Mouse (Mus musculus) CH12.LX (cell line): ENCODE measurements at regions not wholly inside any gene's neighbourhood (a gene's known extent, or its start where the extent isn't known, plus 50 kb on each side); places are given as distances from the start of the nearest gene placed in this dataset.

Experiments
- DNase-seq: peaks from one replicate; pipeline ENCODE4 v3.0.0-alpha.2; 2013; ENCODE audit errors: extremely low read depth
- H3K27ac ChIP-seq: 2 replicates; pipeline ENCODE4 v1.5.1; 2012; ENCODE audit warnings: low read depth, mild to moderate bottlenecking, control low read depth, moderate library complexity; ENCODE audit not compliant: insufficient read depth
- H3K27me3 ChIP-seq: replicated peaks from 2 replicates; pipeline ENCODE3; 2012; ENCODE audit warnings: inconsistent platforms
- H3K36me3 ChIP-seq, 2 experiments: replicated peaks in 1 of 2; 2 replicates each; pipeline versions ENCODE3 to v1.6.1; 2012; ENCODE audit warnings: inconsistent platforms in 1 of 2, low read length in 1 of 2, mild to moderate bottlenecking in 1 of 2, mixed read lengths in 1 of 2, moderate library complexity in 1 of 2; ENCODE audit not compliant: control insufficient read depth in 1 of 2, insufficient read depth in 1 of 2
- H3K4me1 ChIP-seq, 2 experiments: 2 replicates each; pipeline ENCODE4 v1.6.1; 2012; ENCODE audit warnings: inconsistent platforms in 1 of 2, moderate library complexity in 1 of 2; ENCODE audit not compliant: insufficient read depth in 2 of 2, control insufficient read depth in 1 of 2
- H3K4me2 ChIP-seq: 2 replicates; pipeline ENCODE4 v1.6.1; 2012; ENCODE audit warnings: low read depth, mild to moderate bottlenecking, control low read depth; ENCODE audit not compliant: poor library complexity, insufficient read depth, severe bottlenecking
- H3K4me3 ChIP-seq, 3 experiments: fragments of 150-350 bp in 1 of 3; sonication (generic) in 1 of 3; replicated peaks in 1 of 3; 2 replicates each; pipeline versions ENCODE3 to v1.5.1; 2011 to 2012; ENCODE audit warnings: low read depth in 2 of 3, low read length in 2 of 3, mild to moderate bottlenecking in 2 of 3, moderate library complexity in 2 of 3, control low read depth in 1 of 3, improper control_type of control experiment in 1 of 3, inconsistent platforms in 1 of 3, mixed read lengths in 1 of 3; ENCODE audit not compliant: poor library complexity in 1 of 3
- H3K79me2 ChIP-seq: replicated peaks from 2 replicates; pipeline ENCODE4 v1.6.1; 2012; ENCODE audit warnings: mild to moderate bottlenecking, moderate library complexity; ENCODE audit not compliant: control insufficient read depth, poor library complexity, insufficient read depth, severe bottlenecking; ENCODE audit errors: extremely low read depth
- H3K9ac ChIP-seq: 2 replicates; pipeline ENCODE4 v1.6.1; 2012; ENCODE audit warnings: low read depth, mild to moderate bottlenecking, control low read depth, moderate library complexity; ENCODE audit not compliant: insufficient read depth
- H3K9me3 ChIP-seq: replicated peaks from 2 replicates; pipeline ENCODE3; 2012; ENCODE audit warnings: low read length, inconsistent platforms, mixed read lengths
- CHD2 ChIP-seq: IDR thresholded peaks from 2 replicates; pipeline ENCODE4 v1.6.1; 2011; ENCODE audit warnings: low read length, improper control_type of control experiment
- CTCF ChIP-seq, 2 experiments: IDR thresholded peaks in 1 of 2; conservative IDR thresholded peaks in 1 of 2; 2 replicates each; pipeline ENCODE4 v1.5.1; 2011 to 2012; ENCODE audit warnings: low read depth in 2 of 2, low read length in 2 of 2, improper control_type of control experiment in 1 of 2, inconsistent platforms in 1 of 2, mild to moderate bottlenecking in 1 of 2, moderate library complexity in 1 of 2
- E2F4 ChIP-seq: IDR thresholded peaks from 2 replicates; pipeline ENCODE4 v1.6.1; 2011; ENCODE audit warnings: low read depth, low read length, improper control_type of control experiment; ENCODE audit not compliant: insufficient replicate concordance
- EP300 ChIP-seq: IDR thresholded peaks from 2 replicates; pipeline ENCODE4 v1.6.1; 2011; ENCODE audit warnings: low read length, improper control_type of control experiment
- ETS1 ChIP-seq: conservative IDR thresholded peaks from 2 replicates; pipeline ENCODE4 v1.6.1; 2012; ENCODE audit warnings: low read depth, mild to moderate bottlenecking, inconsistent platforms, low read length, improper control_type of control experiment, moderate library complexity
- HCFC1 ChIP-seq: IDR thresholded peaks from 2 replicates; pipeline ENCODE4 v1.6.1; 2012; ENCODE audit warnings: low read depth, mild to moderate bottlenecking, inconsistent platforms, low read length, improper control_type of control experiment
- JUN ChIP-seq: IDR thresholded peaks from 2 replicates; pipeline ENCODE4 v1.6.1; 2011; ENCODE audit warnings: low read depth, mild to moderate bottlenecking, low read length, improper control_type of control experiment, moderate library complexity; ENCODE audit not compliant: insufficient read depth
- KAT2A ChIP-seq: IDR thresholded peaks from 2 replicates; pipeline ENCODE4 v1.6.1; 2012; ENCODE audit warnings: low read length, improper control_type of control experiment, inconsistent platforms; ENCODE audit not compliant: insufficient replicate concordance
- MAFK ChIP-seq: IDR thresholded peaks from 2 replicates; pipeline ENCODE4 v1.6.1; 2011; ENCODE audit warnings: low read length, improper control_type of control experiment; ENCODE audit not compliant: insufficient replicate concordance
- MAZ ChIP-seq: IDR thresholded peaks from 2 replicates; pipeline ENCODE4 v1.6.1; 2012; ENCODE audit warnings: low read depth, mild to moderate bottlenecking, inconsistent platforms, low read length, improper control_type of control experiment, moderate library complexity
- MEF2A ChIP-seq: IDR thresholded peaks from 2 replicates; pipeline ENCODE4 v1.6.1; 2014; ENCODE audit warnings: low read depth, mild to moderate bottlenecking, inconsistent platforms, low read length, improper control_type of control experiment, borderline replicate concordance
- MXI1 ChIP-seq: IDR thresholded peaks from 2 replicates; pipeline ENCODE4 v1.6.1; 2011; ENCODE audit warnings: mild to moderate bottlenecking, low read depth, low read length, improper control_type of control experiment
- NELFE ChIP-seq: IDR thresholded peaks from 2 replicates; pipeline ENCODE4 v1.6.1; 2011; ENCODE audit warnings: low read depth, low read length, improper control_type of control experiment
- POLR2A ChIP-seq: IDR thresholded peaks from 2 replicates; pipeline ENCODE4 v1.6.1; 2011; ENCODE audit warnings: low read depth, mild to moderate bottlenecking, improper control_type of control experiment, low read length
- POLR2AphosphoS2 ChIP-seq: IDR thresholded peaks from 2 replicates; pipeline ENCODE4 v1.6.1; 2011; ENCODE audit warnings: low read depth, low read length, improper control_type of control experiment
- SIN3A ChIP-seq: IDR thresholded peaks from 2 replicates; pipeline ENCODE4 v1.6.1; 2012; ENCODE audit warnings: low read length, improper control_type of control experiment, inconsistent platforms
- SMC3 ChIP-seq: IDR thresholded peaks from 2 replicates; pipeline ENCODE4 v1.6.1; 2011; ENCODE audit warnings: low read depth, low read length, improper control_type of control experiment
- TBP ChIP-seq: conservative IDR thresholded peaks from 2 replicates; pipeline ENCODE4 v1.6.1; 2011; ENCODE audit warnings: low read depth, low read length, improper control_type of control experiment
- UBTF ChIP-seq: IDR thresholded peaks from 2 replicates; pipeline ENCODE4 v1.6.1; 2012; ENCODE audit warnings: low read depth, mild to moderate bottlenecking, inconsistent platforms, low read length, improper control_type of control experiment, moderate library complexity
- dilution Hi-C: fragments of 300-500 bp; cut with MboI; formaldehyde crosslinking; loops from 2 replicates; pipeline ENCODE4 v1.14.3; 2020; ENCODE audit warnings: low sequenced_read_pairs; ENCODE audit not compliant: extremely low pct_unique_long_range_greater_than_20kb, extremely low pct_ligation_motif_present
- in situ Hi-C: fragments of 300-500 bp; cut with MboI; formaldehyde crosslinking; loops from 3 replicates; pipeline ENCODE4 v1.14.3; 2019; ENCODE audit warnings: low sequenced_read_pairs, low pct_ligation_motif_present, low pct_unique_long_range_greater_than_20kb, mixed read lengths

- Histone ChIP-seq H3K27ac (no peak overlapping the region), H3K27me3 (no peaks in the 10 kb centered on the region), H3K79me2 (no peaks in the 10 kb centered on the region), H3K9me3 (no peaks in the 10 kb centered on the region), H3K9ac (no peak overlapping the region), H3K4me1 (peaks cover 0 to 9% of the 10 kb centered on the region in 2 experiments; a peak in 2 of 4 replicates), H3K36me3 (no peaks in the 10 kb centered on the region), H3K4me2 (no peak overlapping the region; the same call in 1 of the 2 replicates), H3K4me3 (no peak overlapping the region)
- dilution Hi-C loops: no loop called here
- in situ Hi-C loops: no loop called here
- no peak for TF ChIP-seq ETS1
- no peak for TF ChIP-seq NELFE
- no peak for TF ChIP-seq SMC3
- no peak for TF ChIP-seq POLR2A
- no peak for TF ChIP-seq KAT2A
- no peak for TF ChIP-seq TBP
- TF ChIP-seq MEF2A: no peak
- TF ChIP-seq SIN3A: no peak
- no peak for TF ChIP-seq MAZ
- no peak for TF ChIP-seq JUN
- no peak for TF ChIP-seq MXI1
- TF ChIP-seq E2F4: no peak
- TF ChIP-seq MAFK: no peak
- TF ChIP-seq EP300: no peak
- no peak for TF ChIP-seq POLR2AphosphoS2
- TF ChIP-seq CHD2: no peak
- TF ChIP-seq HCFC1: no peak
- no peak for TF ChIP-seq UBTF
- no peak for TF ChIP-seq CTCF (conservative IDR thresholded peaks at IDR 0.05 in 1 of 2, IDR thresholded peaks at IDR 0.05 in 1 of 2; ENCODE audit: low read depth in 2 of 2, low read length in 2 of 2)
- no peak for DNase-seq
Measured at GRCm38 (mm10) chr4:109582523-109582922, 51.4 kb upstream of the 4930522H14Rik start.
